ENCODE assay signal across 10 mouse cellular contexts in genomic region chr6:52270494-52271480, GRCm38 (mm10). TPM values are rescaled to one million over a fixed set of nuclear protein-coding genes. Genes with fewer than 3 reads are reported as not detected.
DNase-seq lines count a peak whose midpoint lies in the region; ATAC-seq and TF ChIP-seq lines count a peak whose summit lies in the region.
"Had no signal": no experiment of that assay in that cellular context is flagged by ENCODE, and none has a peak within 500 bp of the region (broad histone marks: within the 10 kb centered on the region; RNA-seq: fewer than 3 reads in every experiment).

No protein-coding gene starts in this region.

- H3K27ac ChIP-seq in liver, postnatal 0 days (ENCODE audit: low read depth), result no peak overlapping the region
- no peak overlapping the region for H3K27ac ChIP-seq in liver, embryonic 11.5 days (ENCODE audit: low read depth, low read length)
- no peak overlapping the region for H3K27ac ChIP-seq in embryonic fibroblast, embryonic 13.5 days (ENCODE audit: insufficient read depth, low read length)
- no peak overlapping the region for H3K27ac ChIP-seq in intestine, embryonic 16.5 days (ENCODE audit: low read length)
- no peak overlapping the region for H3K27ac ChIP-seq in neural tube, embryonic 12.5 days

- TF ChIP-seq EP300 in liver, postnatal 0 days (IDR thresholded peaks at IDR 0.05; ENCODE audit: low read depth), result no peak

- no peak for TF ChIP-seq POLR2A in embryonic fibroblast, embryonic 13.5 days (IDR thresholded peaks at IDR 0.05; ENCODE audit: low read depth, low read length)

- no peak overlapping the region for H3K9ac ChIP-seq in liver, postnatal 0 days (replicated peaks)
- H3K9ac ChIP-seq in liver, embryonic 11.5 days (ENCODE audit: low read depth, low read length), result no peak overlapping the region
- H3K9ac ChIP-seq in intestine, embryonic 16.5 days (ENCODE audit: low read depth, low read length), result no peak overlapping the region
- H3K9ac ChIP-seq in neural tube, embryonic 12.5 days, result no peak overlapping the region

- no peak overlapping the region for H3K4me2 ChIP-seq in liver, postnatal 0 days (ENCODE audit: low read depth, low read length)
- H3K4me2 ChIP-seq in liver, embryonic 11.5 days, result no peak overlapping the region
- no peak overlapping the region for H3K4me2 ChIP-seq in intestine, embryonic 16.5 days (ENCODE audit: low read depth, low read length)
- no peak overlapping the region for H3K4me2 ChIP-seq in neural tube, embryonic 12.5 days (replicated peaks)

- intact Hi-C loops in left cerebral cortex, postnatal 4 days (cut with DNase I), result loop anchor here (5.0 to 10.0 kb wide), 4 partner anchors 304 to 644 kb away; no protein-coding TSS in a partner anchor

- peak; percentile 67 for TF ChIP-seq CTCF in liver, postnatal 0 days (IDR thresholded peaks at IDR 0.05; ENCODE audit: low read depth)
- peak; percentile 43; the same call in 1 of the 2 replicates for TF ChIP-seq CTCF in embryonic fibroblast, embryonic 13.5 days (IDR thresholded peaks at IDR 0.05; ENCODE audit: borderline replicate concordance, insufficient read depth, low read length)

- H3K36me3 ChIP-seq in liver, postnatal 0 days (replicated peaks; ENCODE audit: insufficient read depth, low read length), result no peaks in the 10 kb centered on the region
- H3K36me3 ChIP-seq in liver, embryonic 11.5 days (ENCODE audit: control insufficient read depth, insufficient read depth, low read length), result no peaks in the 10 kb centered on the region
- no peaks in the 10 kb centered on the region for H3K36me3 ChIP-seq in intestine, embryonic 16.5 days (ENCODE audit: control insufficient read depth, insufficient read depth, low read length)
- no peaks in the 10 kb centered on the region for H3K36me3 ChIP-seq in neural tube, embryonic 12.5 days

- H3K4me1 ChIP-seq in liver, postnatal 0 days (ENCODE audit: insufficient read depth), result 0 out of 2 replicates have a peak, but pooled peaks cover 3% of the 10 kb centered on the region
- no peaks in the 10 kb centered on the region for H3K4me1 ChIP-seq in liver, embryonic 11.5 days (replicated peaks; ENCODE audit: control insufficient read depth, insufficient read depth, low read length)
- H3K4me1 ChIP-seq in embryonic fibroblast, embryonic 13.5 days (ENCODE audit: control insufficient read depth, insufficient read depth, low read length), result no peaks in the 10 kb centered on the region
- H3K4me1 ChIP-seq in intestine, embryonic 16.5 days (ENCODE audit: control insufficient read depth, insufficient read depth, low read length), result no peaks in the 10 kb centered on the region
- H3K4me1 ChIP-seq in neural tube, embryonic 12.5 days, result no peaks in the 10 kb centered on the region

- H3K4me3 ChIP-seq in liver, postnatal 0 days (ENCODE audit: low read depth, low read length), result no peak overlapping the region
- H3K4me3 ChIP-seq in liver, embryonic 11.5 days (ENCODE audit: low read depth, low read length), result no peak overlapping the region
- H3K4me3 ChIP-seq in embryonic fibroblast, embryonic 13.5 days (ENCODE audit: insufficient read depth, low read length), result no peak overlapping the region
- H3K4me3 ChIP-seq in intestine, embryonic 16.5 days (ENCODE audit: low read length), result no peak overlapping the region
- no peak overlapping the region for H3K4me3 ChIP-seq in neural tube, embryonic 12.5 days

- peaks cover 95% of the 10 kb centered on the region for H3K27me3 ChIP-seq in liver, postnatal 0 days (ENCODE audit: insufficient read depth, low read length)
- H3K27me3 ChIP-seq in liver, embryonic 11.5 days (replicated peaks; ENCODE audit: control insufficient read depth, insufficient read depth, low read length), result peaks cover 97% of the 10 kb centered on the region
- peaks cover 80% of the 10 kb centered on the region for H3K27me3 ChIP-seq in intestine, embryonic 16.5 days (replicated peaks; ENCODE audit: control insufficient read depth, insufficient read depth, low read length)
- peaks cover 95% of the 10 kb centered on the region for H3K27me3 ChIP-seq in neural tube, embryonic 12.5 days (replicated peaks)

- DNase-seq in liver, postnatal 0 days, result peak; percentile 47
- no peak for DNase-seq in liver, embryonic 11.5 days (ENCODE audit: low spot score)
- peak; percentile 91 for DNase-seq in adipocyte (ENCODE audit: low spot score)
- DNase-seq in left cerebral cortex, postnatal 4 days, result peak; percentile 61
- DNase-seq in spleen, postnatal 14 days (ENCODE audit: low spot score in 2 of 2), result no peak

- ATAC-seq in liver, postnatal 0 days, result no peak
- ATAC-seq in liver, embryonic 11.5 days (replicated peaks; ENCODE audit: low FRiP score), result no peak
- ATAC-seq in intestine, embryonic 16.5 days, result peak; percentile 73
- 0 out of 2 replicates have a peak, but pooled peaks have one; percentile 9 for ATAC-seq in neural tube, embryonic 12.5 days (ENCODE audit: low FRiP score, low read depth)

- 9% methylated on average over 23 of the region's 23 CpGs for WGBS in liver, postnatal 0 days (ENCODE audit: insufficient replicate concordance)
- WGBS in liver, embryonic 11.5 days, result 8% methylated on average over 23 of the region's 23 CpGs
- WGBS in intestine, embryonic 16.5 days, result 8% methylated on average over 23 of the region's 23 CpGs
- WGBS in neural tube, embryonic 12.5 days, result 2% methylated on average over 23 of the region's 23 CpGs

- H3K9me3 ChIP-seq in liver, postnatal 0 days (ENCODE audit: low read length), result no peaks in the 10 kb centered on the region
- no peaks in the 10 kb centered on the region for H3K9me3 ChIP-seq in liver, embryonic 11.5 days (ENCODE audit: control insufficient read depth, low read length)
- H3K9me3 ChIP-seq in intestine, embryonic 16.5 days (ENCODE audit: control insufficient read depth, low read length), result no peaks in the 10 kb centered on the region
- H3K9me3 ChIP-seq in neural tube, embryonic 12.5 days, result no peaks in the 10 kb centered on the region

RNA-seq across cellular contexts. Expression of gene Hoxa13, which starts 10.1 kb away (rescaled TPM):
- polyA plus RNA-seq in liver, postnatal 0 days (2015; fragmentation: Nextera tagmentation; extraction: Ambion mirVana), result not detected in 2 replicates
- polyA plus RNA-seq in liver, embryonic 11.5 days (2014; fragmentation: Nextera tagmentation; extraction: Ambion mirVana), result 0.15 and 0.30 TPM in 2 replicates
- polyA plus RNA-seq in embryonic fibroblast, embryonic 13.5 days (2011; ENCODE audit: insufficient read length, low read depth, missing spikeins), result 3.3 and 5.0 TPM in 2 replicates
- polyA plus RNA-seq in intestine, embryonic 16.5 days (2015; fragmentation: Nextera tagmentation; extraction: Ambion mirVana), result 0.24 and 0.45 TPM in 2 replicates
- not detected for total RNA-seq in left cerebral cortex, postnatal 4 days (2021)
- polyA plus RNA-seq in neural tube, embryonic 12.5 days (2016; fragmentation: Nextera tagmentation; extraction: Ambion mirVana), result 0.10 and 1.3 TPM in 2 replicates
- total RNA-seq: layer of hippocampus, postnatal 36 days had no signal
- polyA plus RNA-seq: stomach, embryonic 16.5 days had no signal

RNA-seq across cellular contexts. Expression of gene Hoxa11, which starts 25.2 kb away (rescaled TPM):
- not detected in 2 replicates for polyA plus RNA-seq in liver, postnatal 0 days (2015; fragmentation: Nextera tagmentation; extraction: Ambion mirVana)
- polyA plus RNA-seq in liver, embryonic 11.5 days (2014; fragmentation: Nextera tagmentation; extraction: Ambion mirVana), result 0.18 and 0.26 TPM in 2 replicates
- 5.1 and 9.2 TPM in 2 replicates for polyA plus RNA-seq in embryonic fibroblast, embryonic 13.5 days (2011; ENCODE audit: insufficient read length, low read depth, missing spikeins)
- 1.4 and 1.9 TPM in 2 replicates for polyA plus RNA-seq in intestine, embryonic 16.5 days (2015; fragmentation: Nextera tagmentation; extraction: Ambion mirVana)
- total RNA-seq in left cerebral cortex, postnatal 4 days (2021), result not detected
- polyA plus RNA-seq in neural tube, embryonic 12.5 days (2016; fragmentation: Nextera tagmentation; extraction: Ambion mirVana), result 10.8 and 13.4 TPM in 2 replicates
- total RNA-seq: layer of hippocampus, postnatal 36 days had no signal
- polyA plus RNA-seq: stomach, embryonic 16.5 days had no signal

RNA-seq across cellular contexts. Expression of gene Hoxa10, which starts 30.1 kb away (rescaled TPM):
- polyA plus RNA-seq in liver, postnatal 0 days (2015; fragmentation: Nextera tagmentation; extraction: Ambion mirVana), result not detected in 2 replicates
- polyA plus RNA-seq in liver, embryonic 11.5 days (2014; fragmentation: Nextera tagmentation; extraction: Ambion mirVana), result 0.91 and 2.2 TPM in 2 replicates
- polyA plus RNA-seq in embryonic fibroblast, embryonic 13.5 days (2011; ENCODE audit: insufficient read length, low read depth, missing spikeins), result 12.1 and 18.2 TPM in 2 replicates
- polyA plus RNA-seq in intestine, embryonic 16.5 days (2015; fragmentation: Nextera tagmentation; extraction: Ambion mirVana), result 8.6 and 10.0 TPM in 2 replicates
- total RNA-seq in left cerebral cortex, postnatal 4 days (2021), result not detected
- 108 and 119 TPM in 2 replicates for polyA plus RNA-seq in neural tube, embryonic 12.5 days (2016; fragmentation: Nextera tagmentation; extraction: Ambion mirVana)
- total RNA-seq: layer of hippocampus, postnatal 36 days had no signal

RNA-seq across cellular contexts. Expression of gene Hoxa9, which starts 39.9 kb away (rescaled TPM):
- polyA plus RNA-seq in liver, postnatal 0 days (2015; fragmentation: Nextera tagmentation; extraction: Ambion mirVana), result 0.11 and 0.26 TPM in 2 replicates
- polyA plus RNA-seq in liver, embryonic 11.5 days (2014; fragmentation: Nextera tagmentation; extraction: Ambion mirVana), result 1.8 and 2.2 TPM in 2 replicates
- polyA plus RNA-seq in embryonic fibroblast, embryonic 13.5 days (2011; ENCODE audit: insufficient read length, low read depth, missing spikeins), result 9.9 and 13.6 TPM in 2 replicates
- 3.0 and 3.2 TPM in 2 replicates for polyA plus RNA-seq in intestine, embryonic 16.5 days (2015; fragmentation: Nextera tagmentation; extraction: Ambion mirVana)
- total RNA-seq in left cerebral cortex, postnatal 4 days (2021), result not detected
- 124 and 131 TPM in 2 replicates for polyA plus RNA-seq in neural tube, embryonic 12.5 days (2016; fragmentation: Nextera tagmentation; extraction: Ambion mirVana)
- total RNA-seq: layer of hippocampus, postnatal 36 days had no signal

RNA-seq across cellular contexts. Expression of gene Evx1, which starts 42.5 kb away (rescaled TPM):
- not detected in 2 replicates for polyA plus RNA-seq in liver, postnatal 0 days (2015; fragmentation: Nextera tagmentation; extraction: Ambion mirVana)
- polyA plus RNA-seq in liver, embryonic 11.5 days (2014; fragmentation: Nextera tagmentation; extraction: Ambion mirVana), result 0.12 TPM in 1 of 2 replicates, not detected in the other
- not detected in 2 replicates for polyA plus RNA-seq in embryonic fibroblast, embryonic 13.5 days (2011; ENCODE audit: insufficient read length, low read depth, missing spikeins)
- polyA plus RNA-seq in intestine, embryonic 16.5 days (2015; fragmentation: Nextera tagmentation; extraction: Ambion mirVana), result not detected in 2 replicates
- total RNA-seq in left cerebral cortex, postnatal 4 days (2021), result not detected
- 4.1 and 4.5 TPM in 2 replicates for polyA plus RNA-seq in neural tube, embryonic 12.5 days (2016; fragmentation: Nextera tagmentation; extraction: Ambion mirVana)
- total RNA-seq: layer of hippocampus, postnatal 36 days had no signal
- polyA plus RNA-seq: stomach, embryonic 16.5 days had no signal

Comparison
In these comparisons a context has a peak if more than half of its experiments do, and no peak if none do; other contexts are left out.
1. DNase-seq: peak in liver, postnatal 0 days (single experiment), adipocyte (single experiment) and left cerebral cortex, postnatal 4 days (single experiment); none in liver, embryonic 11.5 days (single experiment) and spleen, postnatal 14 days (0 of 2).
2. ATAC-seq: peak in intestine, embryonic 16.5 days (single experiment) and neural tube, embryonic 12.5 days (single experiment); none in liver, postnatal 0 days (single experiment) and liver, embryonic 11.5 days (single experiment).